Mouse (Mus musculus): Measurements from ENCODE around the gene Bdkrb2. TPM values are rescaled to one million over a fixed set of nuclear protein-coding genes. Genes with fewer than 3 reads are reported as not detected.

Gene Bdkrb2
- polyA plus RNA-seq, 1 experiment, result 0.58 TPM

DNA sequence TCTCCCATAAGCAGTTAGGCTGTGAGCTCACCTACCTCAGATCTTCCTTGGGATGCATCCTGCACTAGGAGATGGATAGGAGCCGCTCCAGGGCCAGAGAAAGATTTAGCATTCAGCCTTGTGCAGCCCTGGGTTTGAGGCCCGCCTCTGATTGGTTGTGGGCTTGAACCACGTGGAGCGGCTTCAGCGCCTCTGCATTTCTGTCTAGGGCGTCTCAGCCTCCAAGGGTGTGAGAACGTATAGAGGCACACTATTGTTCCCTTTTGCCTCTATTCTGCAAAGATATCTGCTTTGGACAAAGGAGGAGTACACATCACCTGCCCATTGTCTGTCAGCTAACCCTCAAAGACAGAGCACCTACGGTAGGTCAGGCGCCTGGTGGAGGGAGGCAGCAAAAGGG is 19.5 kb downstream of the Bdkrb2 start:
- TF ChIP-seq CTCF (IDR thresholded peaks at IDR 0.05; ENCODE audit: borderline replicate concordance, insufficient read depth, low read length) (no peak), POLR2A (IDR thresholded peaks at IDR 0.05; ENCODE audit: low read depth, low read length) (no peak)
- no peak overlapping the region for H3K27ac ChIP-seq (ENCODE audit: insufficient read depth, low read length)
- no peak overlapping the region for H3K4me3 ChIP-seq (ENCODE audit: insufficient read depth, low read length)
- H3K4me1 ChIP-seq (ENCODE audit: control insufficient read depth, insufficient read depth, low read length), result no peaks in the 10 kb centered on the region

DNA sequence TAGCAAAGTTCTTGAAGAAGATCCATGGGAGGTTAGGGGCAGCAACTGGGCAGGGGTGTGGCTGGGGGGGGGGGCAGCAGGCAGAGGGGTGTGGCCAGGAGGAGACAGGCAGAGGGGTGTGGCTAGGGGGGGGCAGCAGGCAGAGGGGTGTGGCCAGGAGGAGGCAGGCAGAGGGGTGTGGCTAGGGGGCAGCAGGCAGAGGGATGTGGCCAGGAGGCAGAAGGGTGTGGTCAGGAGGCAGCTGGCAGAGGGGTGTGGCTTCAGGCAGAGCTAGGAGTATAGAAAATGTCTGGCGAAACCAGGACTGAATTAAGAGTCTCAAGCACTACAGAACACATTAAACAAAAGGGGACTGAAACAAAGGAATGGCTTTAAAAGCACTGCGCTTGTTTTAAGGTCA is 20.5 kb downstream of the Bdkrb2 start:
- no peak for TF ChIP-seq POLR2A (IDR thresholded peaks at IDR 0.05; ENCODE audit: low read depth, low read length)
- Histone ChIP-seq H3K27ac (ENCODE audit: insufficient read depth, low read length) (no peak overlapping the region), H3K4me1 (ENCODE audit: control insufficient read depth, insufficient read depth, low read length) (no peaks in the 10 kb centered on the region), H3K4me3 (ENCODE audit: insufficient read depth, low read length) (no peak overlapping the region)

DNA sequence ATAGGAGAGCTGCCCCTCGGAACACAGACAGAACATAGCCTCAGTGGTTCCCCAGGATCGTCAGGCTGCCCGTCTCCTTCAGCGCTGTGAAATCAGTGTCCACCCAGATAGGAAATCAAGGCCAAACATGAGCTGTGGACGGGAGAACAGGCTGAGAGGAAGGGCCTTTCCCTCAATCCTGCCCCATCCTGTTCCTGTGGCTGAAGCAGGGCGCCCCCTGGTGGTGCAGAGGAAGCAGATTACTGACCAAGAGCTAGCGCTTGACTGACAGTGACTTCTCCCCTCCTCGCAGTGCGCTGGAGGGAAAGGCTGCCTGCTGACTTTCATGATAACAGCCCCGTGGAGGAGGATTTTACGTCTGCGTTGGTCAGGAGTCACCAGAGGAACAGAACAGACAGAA is 21.8 kb downstream of the Bdkrb2 start:
- H3K4me3 ChIP-seq (ENCODE audit: insufficient read depth, low read length), result no peak overlapping the region
- TF ChIP-seq CTCF (IDR thresholded peaks at IDR 0.05; ENCODE audit: borderline replicate concordance, insufficient read depth, low read length) (peak; percentile 90), POLR2A (IDR thresholded peaks at IDR 0.05; ENCODE audit: low read depth, low read length) (no peak)
- no peak overlapping the region for H3K27ac ChIP-seq (ENCODE audit: insufficient read depth, low read length)
- no peaks in the 10 kb centered on the region for H3K4me1 ChIP-seq (ENCODE audit: control insufficient read depth, insufficient read depth, low read length)

DNA sequence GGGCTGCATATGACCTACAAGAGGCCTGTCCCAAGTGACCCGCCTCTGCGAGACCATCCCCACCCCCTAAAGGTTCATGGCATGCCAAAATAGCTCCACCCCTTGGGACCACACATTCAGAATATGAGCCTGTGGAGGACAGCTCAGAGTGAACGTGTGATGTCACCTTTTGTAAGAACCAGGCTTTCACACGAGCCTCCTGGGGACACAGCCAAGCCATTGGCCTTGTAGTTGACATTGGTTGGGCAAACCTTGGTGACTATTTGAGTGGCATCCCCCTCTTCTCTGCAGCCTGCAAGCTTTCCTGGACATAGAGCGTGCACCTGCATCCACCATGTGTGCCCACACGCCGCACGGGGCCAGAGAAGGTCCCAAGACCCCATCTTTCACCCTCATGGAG is 24.5 kb downstream of the Bdkrb2 start:
- H3K4me3 ChIP-seq (ENCODE audit: insufficient read depth, low read length), result no peak overlapping the region
- no peaks in the 10 kb centered on the region for H3K4me1 ChIP-seq (ENCODE audit: control insufficient read depth, insufficient read depth, low read length)
- TF ChIP-seq POLR2A (IDR thresholded peaks at IDR 0.05; ENCODE audit: low read depth, low read length) (no peak), CTCF (IDR thresholded peaks at IDR 0.05; ENCODE audit: borderline replicate concordance, insufficient read depth, low read length) (no peak)
- H3K27ac ChIP-seq (ENCODE audit: insufficient read depth, low read length), result no peak overlapping the region

DNA sequence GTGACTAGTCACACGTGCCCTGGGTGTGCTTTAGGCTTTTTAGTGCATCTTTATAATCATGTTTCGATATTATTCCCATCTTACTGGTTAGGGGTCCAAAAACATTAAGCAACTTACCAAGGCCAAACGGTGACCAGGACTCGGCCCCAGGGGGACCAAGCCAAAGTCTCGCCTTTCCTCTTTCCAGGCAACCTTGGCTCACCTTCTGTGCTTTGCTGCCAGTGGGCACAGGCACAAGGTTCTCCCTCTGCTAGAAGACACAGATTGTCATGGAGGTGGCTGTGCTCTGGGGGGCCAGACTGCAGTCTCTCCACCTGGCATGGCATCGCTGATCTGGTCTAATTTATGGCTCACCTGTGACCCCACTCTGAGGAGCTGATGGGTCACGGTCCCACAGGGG is 27.8 kb downstream of the Bdkrb2 start:
- Histone ChIP-seq H3K27ac (ENCODE audit: insufficient read depth, low read length) (no peak overlapping the region), H3K4me1 (ENCODE audit: control insufficient read depth, insufficient read depth, low read length) (no peaks in the 10 kb centered on the region), H3K4me3 (ENCODE audit: insufficient read depth, low read length) (no peak overlapping the region)
- no peak for TF ChIP-seq POLR2A (IDR thresholded peaks at IDR 0.05; ENCODE audit: low read depth, low read length)
- no peak for TF ChIP-seq CTCF (IDR thresholded peaks at IDR 0.05; ENCODE audit: borderline replicate concordance, insufficient read depth, low read length)

DNA sequence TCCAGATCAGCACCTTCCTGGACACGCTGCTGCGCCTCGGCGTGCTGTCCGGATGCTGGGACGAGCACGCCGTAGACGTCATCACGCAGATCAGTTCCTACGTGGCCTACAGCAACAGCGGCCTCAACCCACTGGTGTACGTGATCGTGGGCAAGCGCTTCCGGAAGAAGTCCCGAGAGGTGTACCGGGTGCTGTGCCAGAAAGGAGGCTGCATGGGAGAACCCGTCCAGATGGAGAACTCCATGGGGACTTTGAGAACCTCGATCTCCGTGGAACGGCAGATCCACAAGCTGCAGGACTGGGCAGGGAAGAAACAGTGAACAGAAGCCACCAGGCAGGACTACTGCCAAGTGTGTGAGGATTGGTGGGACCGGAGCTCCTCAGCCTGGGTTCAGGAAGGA is 29.3 kb downstream of the Bdkrb2 start:
- Histone ChIP-seq H3K27ac (ENCODE audit: insufficient read depth, low read length) (no peak overlapping the region), H3K4me3 (ENCODE audit: insufficient read depth, low read length) (no peak overlapping the region), H3K4me1 (ENCODE audit: control insufficient read depth, insufficient read depth, low read length) (no peaks in the 10 kb centered on the region)
- TF ChIP-seq CTCF (IDR thresholded peaks at IDR 0.05; ENCODE audit: borderline replicate concordance, insufficient read depth, low read length), result no peak
- TF ChIP-seq POLR2A (IDR thresholded peaks at IDR 0.05; ENCODE audit: low read depth, low read length), result no peak

DNA sequence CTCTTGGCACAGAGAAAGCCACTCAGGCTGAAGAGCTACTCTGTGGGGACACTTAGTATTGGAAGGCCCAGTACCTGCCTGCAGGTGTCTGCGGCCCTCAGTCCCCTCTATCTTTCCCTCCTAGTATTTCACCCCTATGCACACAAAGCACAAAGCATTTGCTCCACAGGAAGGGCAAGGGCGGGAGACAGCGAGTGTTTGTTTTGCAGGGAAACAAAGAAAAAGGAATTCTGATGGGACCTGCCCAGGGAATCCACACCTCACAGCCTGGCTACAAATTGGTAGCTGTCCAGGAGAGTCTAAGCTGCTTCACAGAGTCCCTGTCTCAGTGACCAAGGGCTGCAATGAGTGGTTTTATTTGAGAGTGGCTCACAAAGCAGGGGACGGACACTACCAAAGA is 30.4 kb downstream of the Bdkrb2 start:
- Histone ChIP-seq H3K27ac (ENCODE audit: insufficient read depth, low read length) (no peak overlapping the region), H3K4me3 (ENCODE audit: insufficient read depth, low read length) (no peak overlapping the region), H3K4me1 (ENCODE audit: control insufficient read depth, insufficient read depth, low read length) (no peaks in the 10 kb centered on the region)
- TF ChIP-seq POLR2A (IDR thresholded peaks at IDR 0.05; ENCODE audit: low read depth, low read length), result no peak
- TF ChIP-seq CTCF (IDR thresholded peaks at IDR 0.05; ENCODE audit: borderline replicate concordance, insufficient read depth, low read length), result no peak

DNA sequence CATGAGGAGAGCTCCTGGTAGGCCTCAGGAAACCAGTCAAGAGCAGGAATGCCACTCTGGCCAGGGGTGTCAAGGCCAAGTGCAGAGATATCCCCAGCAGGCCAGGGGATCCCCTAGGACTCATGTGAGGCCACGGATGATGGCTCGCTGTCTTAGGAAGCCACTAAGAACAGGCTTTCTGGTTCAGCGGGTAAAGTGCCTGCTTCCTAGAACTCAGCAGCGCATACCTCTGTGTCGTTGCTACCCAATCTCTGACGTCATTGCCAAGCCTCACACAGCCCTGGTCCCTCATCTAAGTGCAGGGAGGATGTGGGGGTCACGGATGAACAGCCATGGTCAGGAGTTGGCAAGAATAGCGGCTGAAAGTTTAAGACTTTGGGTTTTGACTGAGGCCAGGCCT is 34.1 kb downstream of the Bdkrb2 start:
- Histone ChIP-seq H3K4me1 (ENCODE audit: control insufficient read depth, insufficient read depth, low read length) (no peaks in the 10 kb centered on the region), H3K4me3 (ENCODE audit: insufficient read depth, low read length) (no peak overlapping the region), H3K27ac (ENCODE audit: insufficient read depth, low read length) (no peak overlapping the region)
- TF ChIP-seq POLR2A (IDR thresholded peaks at IDR 0.05; ENCODE audit: low read depth, low read length) (no peak), CTCF (IDR thresholded peaks at IDR 0.05; ENCODE audit: borderline replicate concordance, insufficient read depth, low read length) (no peak)

DNA sequence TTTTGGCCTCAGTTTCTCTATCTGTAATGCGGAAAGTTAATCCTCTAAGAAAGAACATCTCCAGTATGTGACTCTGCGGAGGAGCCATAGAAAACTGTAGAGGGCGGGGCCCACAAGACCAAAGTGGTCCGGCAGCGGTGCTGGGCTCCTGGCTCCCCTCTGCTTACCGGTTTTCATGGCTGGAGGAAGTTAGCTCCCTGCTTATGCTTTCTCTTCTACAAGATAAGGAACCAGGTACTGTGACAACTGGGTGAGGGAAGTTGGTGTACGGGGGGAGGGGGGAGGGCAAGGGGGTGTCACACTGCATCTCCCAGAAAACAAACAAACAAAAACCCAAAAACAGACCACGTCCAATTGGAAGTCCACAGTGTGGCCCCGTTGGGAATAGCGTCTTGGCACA is 35.5 kb downstream of the Bdkrb2 start:
- H3K4me3 ChIP-seq (ENCODE audit: insufficient read depth, low read length), result no peak overlapping the region
- no peaks in the 10 kb centered on the region for H3K4me1 ChIP-seq (ENCODE audit: control insufficient read depth, insufficient read depth, low read length)
- no peak overlapping the region for H3K27ac ChIP-seq (ENCODE audit: insufficient read depth, low read length)
- TF ChIP-seq POLR2A (IDR thresholded peaks at IDR 0.05; ENCODE audit: low read depth, low read length), result no peak
- TF ChIP-seq CTCF (IDR thresholded peaks at IDR 0.05; ENCODE audit: borderline replicate concordance, insufficient read depth, low read length), result no peak

DNA sequence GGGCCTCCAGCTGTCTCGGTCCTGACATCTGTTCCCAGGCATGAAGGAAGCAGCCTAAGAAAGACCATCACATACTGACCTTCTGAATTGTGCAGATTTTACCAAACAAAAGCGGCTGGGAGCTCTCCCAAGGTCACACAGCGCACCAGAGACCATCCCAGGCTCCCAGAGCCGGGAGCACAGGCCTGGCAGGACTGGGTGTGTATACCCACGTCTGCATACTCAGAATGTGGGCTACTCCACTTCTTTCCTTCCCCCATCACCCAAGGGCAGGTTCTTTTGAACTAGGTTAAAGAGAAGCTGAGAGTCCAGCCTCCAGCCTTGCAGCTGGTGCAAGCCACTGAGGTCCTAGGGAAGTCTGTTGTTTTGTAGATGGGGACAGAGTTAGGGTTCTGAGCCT is 36.1 kb downstream of the Bdkrb2 start:
- no peaks in the 10 kb centered on the region for H3K4me1 ChIP-seq (ENCODE audit: control insufficient read depth, insufficient read depth, low read length)
- H3K4me3 ChIP-seq (ENCODE audit: insufficient read depth, low read length), result no peak overlapping the region
- TF ChIP-seq CTCF (IDR thresholded peaks at IDR 0.05; ENCODE audit: borderline replicate concordance, insufficient read depth, low read length) (no peak), POLR2A (IDR thresholded peaks at IDR 0.05; ENCODE audit: low read depth, low read length) (no peak)
- H3K27ac ChIP-seq (ENCODE audit: insufficient read depth, low read length), result no peak overlapping the region

DNA sequence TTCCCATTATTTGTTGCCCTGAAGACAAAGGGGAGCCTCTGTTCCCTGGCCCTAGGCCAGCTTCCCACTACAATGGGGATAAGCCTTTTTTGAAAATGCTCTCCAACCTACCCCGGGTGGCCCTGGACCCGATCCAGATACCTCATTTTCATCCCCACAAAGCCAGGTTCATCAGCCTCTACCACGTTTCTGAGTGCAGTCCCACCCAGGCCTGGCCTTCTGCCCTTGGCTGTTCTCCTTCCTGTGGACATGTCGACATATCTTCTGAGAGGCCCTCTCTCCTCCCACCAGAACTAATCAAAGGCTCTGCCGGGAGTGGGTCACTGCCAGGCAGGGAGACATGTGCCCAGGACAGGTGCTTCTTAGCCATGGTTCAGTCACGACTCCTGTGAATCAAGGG is 38.6 kb downstream of the Bdkrb2 start:
- no peak overlapping the region for H3K27ac ChIP-seq (ENCODE audit: insufficient read depth, low read length)
- H3K4me1 ChIP-seq (ENCODE audit: control insufficient read depth, insufficient read depth, low read length), result no peaks in the 10 kb centered on the region
- TF ChIP-seq POLR2A (IDR thresholded peaks at IDR 0.05; ENCODE audit: low read depth, low read length) (no peak), CTCF (IDR thresholded peaks at IDR 0.05; ENCODE audit: borderline replicate concordance, insufficient read depth, low read length) (no peak)
- H3K4me3 ChIP-seq (ENCODE audit: insufficient read depth, low read length), result no peak overlapping the region

All from embryonic fibroblast, embryonic 13.5 days (primary cell).